Mouse (Mus musculus) brain, embryonic 14.5 days (tissue): Measurements from ENCODE around the gene Cnnm4.

Experiments
- CTCF ChIP-seq: fragments of 200-500 bp; IDR thresholded peaks from 2 replicates; pipeline ENCODE4 v1.5.1; 2012; ENCODE audit warnings: inconsistent platforms, mild to moderate bottlenecking, moderate library complexity, borderline replicate concordance; ENCODE audit not compliant: insufficient read depth, insufficient read length; ENCODE audit errors: extremely low read depth
- POLR2A ChIP-seq: fragments of 200-500 bp; IDR thresholded peaks from 2 replicates; pipeline ENCODE4 v1.6.1; 2012; ENCODE audit warnings: mild to moderate bottlenecking, inconsistent platforms, borderline replicate concordance; ENCODE audit not compliant: poor library complexity, insufficient read depth, insufficient read length, severe bottlenecking; ENCODE audit errors: extremely low read depth

DNA sequence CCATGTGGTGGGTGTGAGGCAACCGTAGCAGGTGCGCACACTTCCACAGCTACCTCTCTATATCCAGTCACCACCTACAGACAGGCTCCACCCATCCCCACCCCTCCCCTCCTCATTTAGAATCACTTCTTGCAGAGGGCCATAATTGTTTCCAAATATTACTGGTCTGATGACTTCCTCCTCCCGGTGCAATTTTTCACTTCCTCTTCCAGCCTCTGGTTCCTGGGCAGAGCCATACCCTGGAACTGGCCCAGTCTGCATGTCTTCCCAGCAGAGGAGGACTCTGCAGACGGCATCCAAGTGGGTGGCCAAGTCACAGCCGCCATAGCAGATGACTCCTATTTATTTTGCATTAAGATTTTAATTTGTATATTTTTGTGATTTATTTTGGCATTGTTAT is 36.8 kb downstream of the Cnnm4 start:
- no peak for TF ChIP-seq POLR2A
- no peak for TF ChIP-seq CTCF
